Mouse (Mus musculus) testis, adult 2 months (tissue): ENCODE data around the gene Tmprss11e.

Experiments
- CTCF ChIP-seq: fragments of 200-500 bp; IDR thresholded peaks from 2 replicates; pipeline ENCODE4 v1.5.1; 2012; ENCODE audit warnings: low read depth, mild to moderate bottlenecking, inconsistent platforms, low read length, moderate library complexity; ENCODE audit not compliant: control insufficient read depth, insufficient read depth, insufficient replicate concordance
- POLR2A ChIP-seq: fragments of 200-500 bp; IDR thresholded peaks from 2 replicates; pipeline ENCODE4 v1.6.1; 2012; ENCODE audit warnings: low read depth, mild to moderate bottlenecking, inconsistent platforms, low read length, moderate library complexity; ENCODE audit not compliant: control insufficient read depth

DNA sequence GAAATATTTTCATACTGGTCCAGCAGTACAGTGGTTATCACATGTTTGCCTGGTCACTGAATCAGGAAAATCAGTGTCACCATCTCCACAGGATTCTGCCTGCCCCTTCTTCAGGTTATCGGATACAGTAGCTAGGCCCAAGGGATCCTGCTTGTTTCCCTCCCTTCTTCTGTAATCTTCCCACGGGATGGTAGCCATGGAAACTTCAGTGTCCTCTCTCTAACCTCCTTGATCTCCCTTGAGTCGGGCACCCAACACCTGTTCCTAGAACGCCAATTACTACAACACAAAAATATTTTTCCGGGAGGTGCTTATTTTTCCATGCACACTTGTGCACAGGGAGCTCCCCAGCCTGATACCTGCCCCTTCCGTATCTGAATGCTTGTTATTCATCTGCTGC is 17.0 kb downstream of the Tmprss11e start:
- no peak for TF ChIP-seq CTCF
- TF ChIP-seq POLR2A, result no peak
